Mouse (Mus musculus): ENCODE data around the gene Dnaja1.
A peak's percentile ranks its signal among the peaks of the same experiment; 100 is the strongest.

The Dnaja1 gene

DNA sequence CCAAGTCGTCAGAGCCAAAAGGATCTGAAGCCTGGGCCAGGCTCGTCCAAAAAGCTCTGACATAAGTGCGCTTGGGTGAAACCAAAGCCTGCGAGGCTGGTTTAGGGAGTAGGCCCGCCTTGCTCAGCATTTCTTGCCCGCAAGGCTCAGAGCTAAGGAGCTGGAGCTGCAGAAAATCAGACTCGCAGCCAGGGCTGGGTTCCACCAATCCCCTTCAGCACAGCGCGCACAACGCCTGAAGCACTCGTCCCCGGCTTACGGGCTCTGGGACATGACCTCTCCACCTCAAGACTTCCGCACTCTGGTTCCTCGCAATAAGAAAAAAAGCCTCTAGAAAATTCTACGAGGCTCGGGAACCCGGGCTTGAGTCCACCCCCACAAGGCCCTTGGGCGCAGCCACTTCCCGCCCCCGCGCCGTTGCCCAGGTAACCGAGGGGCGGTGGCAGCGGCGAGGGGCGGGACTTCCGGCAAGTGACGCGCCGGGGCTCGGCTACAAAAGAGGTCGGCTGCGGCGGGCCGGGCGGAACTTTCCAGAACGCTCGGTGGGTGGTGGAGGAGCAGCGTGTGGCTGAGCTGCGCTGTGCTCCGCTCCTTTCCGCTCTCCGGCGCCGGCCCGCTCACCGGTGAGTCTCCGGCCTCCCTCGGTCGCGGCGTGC lies at the start of gene Dnaja1:
Gene Dnaja1, plus strand, starts transcription at position 140 of the 656 bp plus-strand sequence.
- DNase-seq, result peak; percentile 99

DNA sequence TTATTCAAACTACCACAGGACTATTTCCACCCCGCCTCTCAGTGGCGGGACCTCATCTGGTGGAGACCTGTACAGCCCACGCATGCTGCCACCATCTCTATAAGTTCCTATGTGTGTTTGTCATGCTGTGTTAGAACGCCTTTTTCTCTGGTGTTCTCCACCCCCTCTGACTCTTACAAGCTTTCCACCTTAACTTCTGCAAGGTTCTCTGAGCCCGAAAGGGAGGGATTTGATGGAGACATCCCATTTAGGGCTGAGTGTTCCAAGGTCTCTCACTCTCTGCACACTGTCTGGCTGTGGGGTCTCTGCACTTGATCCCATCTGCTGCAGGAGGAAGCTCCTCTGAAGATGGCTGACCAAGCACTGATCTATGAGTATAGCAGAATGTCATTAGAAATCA lies 48.4 kb upstream of the Dnaja1 start:
- DNase-seq, result no peak

GRCm38 (mm10) chr4:40676338-40676737 lies 45.6 kb upstream of the Dnaja1 start:
- DNase-seq, result no peak

DNA sequence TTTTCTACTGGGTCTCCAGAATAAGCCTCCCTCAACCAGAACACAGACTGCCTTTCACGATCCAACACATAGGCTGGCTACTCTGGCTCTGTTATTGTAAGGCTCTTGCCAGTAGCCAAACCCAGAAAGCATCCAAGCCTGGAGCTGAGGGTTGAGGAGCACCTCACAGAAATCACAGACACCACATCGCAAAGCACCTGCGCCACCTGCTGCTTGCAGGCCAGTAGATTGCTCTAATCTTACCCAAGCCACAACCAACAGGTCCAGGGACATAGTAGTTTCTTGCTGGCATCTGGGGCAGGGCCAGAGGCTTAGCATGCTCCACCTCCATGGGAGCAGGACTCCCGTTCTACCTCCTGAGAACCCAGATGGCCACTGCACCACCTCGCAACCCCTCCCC lies 44.8 kb upstream of the Dnaja1 start:
- no peak for DNase-seq

DNA sequence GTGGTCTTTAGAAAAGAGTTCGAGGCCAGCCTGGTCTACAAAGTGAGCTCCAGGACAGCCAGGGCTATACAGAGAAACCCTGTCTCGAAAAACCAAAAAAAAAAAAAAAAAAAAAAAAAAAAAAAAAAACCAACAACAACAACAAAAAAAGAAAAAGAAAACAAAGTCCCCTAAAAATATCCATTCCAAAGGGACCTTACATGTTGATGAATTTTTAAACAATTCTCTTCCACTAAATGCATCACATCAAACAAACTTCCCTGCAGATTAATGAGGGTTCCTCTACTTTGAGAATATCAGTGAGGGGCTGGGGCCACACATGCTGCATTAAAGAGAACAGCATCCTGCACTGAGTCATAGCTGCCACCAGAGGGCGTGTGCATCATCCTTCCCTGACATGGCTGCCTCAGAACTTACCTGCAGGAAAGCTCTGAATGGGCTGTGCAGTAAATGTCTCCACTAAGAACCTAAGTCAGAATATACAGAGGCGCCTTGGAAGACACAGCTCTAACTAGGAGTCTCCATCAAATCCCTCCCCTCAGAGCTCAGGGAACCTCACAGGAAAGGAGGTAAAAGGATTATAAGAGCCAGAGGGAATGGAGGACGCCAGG lies 41.6 kb upstream of the Dnaja1 start:
- peak; percentile 57 for DNase-seq

- peak; percentile 39 for DNase-seq
These were observed 40.0 kb upstream of the Dnaja1 start for GRCm38 (mm10) chr4:40681908-40682307.

DNA sequence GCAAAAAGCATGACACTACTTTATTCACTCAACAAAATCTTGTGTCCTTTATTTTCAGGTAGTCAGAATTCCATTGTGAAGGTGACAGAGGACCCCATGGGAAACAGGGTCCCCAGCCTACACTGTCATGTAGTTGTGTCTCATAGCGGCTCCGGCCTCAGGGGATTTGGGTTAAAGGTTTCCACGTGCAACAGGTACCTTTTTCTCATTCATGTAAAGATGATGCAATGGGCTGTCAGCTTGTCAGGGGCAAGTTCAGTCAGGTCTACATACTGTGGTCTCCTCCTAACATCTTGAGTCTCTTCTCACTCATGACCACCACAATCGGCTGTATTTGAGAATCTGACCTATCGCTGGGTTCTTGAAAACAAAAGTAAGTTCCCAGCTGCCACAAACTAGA lies 39.6 kb upstream of the Dnaja1 start:
- DNase-seq, result no peak

DNA sequence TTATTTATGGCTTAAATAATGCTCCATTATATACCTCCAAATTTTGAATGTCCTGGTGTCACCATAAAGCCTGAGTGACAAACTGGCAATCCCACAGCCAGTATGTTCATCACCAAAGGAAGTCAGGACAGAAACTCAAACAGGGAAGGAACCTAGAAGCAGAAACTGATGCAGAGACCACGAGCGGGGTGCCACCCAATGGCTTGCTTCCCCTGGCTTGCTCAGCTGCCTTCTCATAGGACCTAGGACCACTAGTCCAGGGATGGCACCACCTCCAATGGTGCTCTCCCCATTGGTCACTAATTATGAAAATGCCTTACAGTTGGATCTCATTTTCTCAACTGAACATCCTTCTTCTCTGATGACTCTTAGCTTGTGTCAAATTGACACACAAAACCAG lies 38.6 kb upstream of the Dnaja1 start:
- DNase-seq, result no peak

GRCm38 (mm10) chr4:40691100-40691499 lies 30.9 kb upstream of the Dnaja1 start:
- no peak for DNase-seq

DNA sequence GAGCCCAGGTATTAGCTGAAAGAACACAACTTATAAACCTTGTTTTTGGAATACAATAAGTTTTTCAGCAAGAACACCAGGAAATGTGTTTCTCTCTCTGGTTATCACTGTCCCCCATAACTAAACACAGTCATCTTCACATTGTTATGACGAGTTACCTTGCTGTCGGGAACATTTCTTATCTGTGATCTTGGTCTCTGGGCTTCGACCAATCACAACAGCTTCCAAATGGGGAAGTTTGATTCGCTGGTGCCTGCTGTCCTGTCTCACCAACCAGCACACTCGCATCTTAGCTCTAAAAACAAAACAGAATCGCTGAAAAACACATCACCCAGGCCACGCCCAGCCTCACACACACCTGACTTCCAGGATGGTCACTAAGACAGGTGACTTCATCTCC lies 24.9 kb upstream of the Dnaja1 start:
- no peak for DNase-seq

GRCm38 (mm10) chr4:40700216-40700615 lies 21.7 kb upstream of the Dnaja1 start:
- no peak for DNase-seq

GRCm38 (mm10) chr4:40701796-40702195 lies 20.2 kb upstream of the Dnaja1 start:
- DNase-seq, result no peak

DNA sequence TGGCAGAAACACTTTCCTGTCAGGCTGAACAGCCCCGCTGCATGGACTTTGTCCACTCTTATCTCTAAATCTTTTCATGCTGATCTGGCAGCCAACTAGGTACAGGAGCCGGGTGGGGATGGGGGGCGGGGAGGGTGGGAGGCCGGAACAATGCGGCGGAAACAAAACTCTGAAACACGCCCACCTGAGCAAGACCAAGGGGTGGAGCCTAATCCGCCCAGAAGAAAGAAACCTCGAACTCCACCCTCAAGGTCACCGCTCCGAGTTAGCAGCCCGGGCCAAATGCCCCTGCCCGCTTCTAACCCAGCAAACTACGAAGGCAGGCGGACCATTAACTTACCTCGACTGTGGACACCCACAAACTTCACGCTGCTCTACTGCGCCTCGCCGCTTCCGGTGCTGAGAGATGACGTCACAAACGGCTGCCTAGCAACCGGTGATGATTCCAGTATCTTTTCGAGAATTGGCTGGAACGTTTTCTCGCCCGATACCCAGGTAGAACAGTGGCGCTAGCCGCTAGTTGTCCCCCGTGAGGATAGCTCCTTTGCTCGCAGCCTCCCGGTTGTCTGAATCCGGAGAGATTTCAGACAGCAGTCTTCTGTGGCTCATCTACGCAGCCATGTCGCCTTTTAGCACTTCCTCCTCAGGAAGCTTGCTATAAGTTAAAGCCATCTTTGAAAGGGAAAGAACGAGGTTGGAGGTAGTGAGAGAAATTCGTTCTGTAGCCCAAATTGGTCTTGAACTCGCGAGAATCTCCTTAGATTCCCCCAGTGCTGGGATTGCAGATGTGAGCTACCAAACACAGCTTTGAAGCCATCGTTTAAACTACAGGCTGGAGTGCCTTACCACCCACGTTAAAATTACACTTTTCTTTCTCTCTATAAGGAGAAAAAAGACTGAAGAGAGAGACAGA lies 18.9 kb upstream of the Dnaja1 start, which contains the start of gene Aptx:
Gene Aptx, minus strand, starts transcription at position 398 of the 913 bp plus-strand sequence.
- peak; percentile 96 for DNase-seq

- DNase-seq, result peak; percentile 23
These were observed 18.2 kb upstream of the Dnaja1 start for GRCm38 (mm10) chr4:40703710-40704275.

DNA sequence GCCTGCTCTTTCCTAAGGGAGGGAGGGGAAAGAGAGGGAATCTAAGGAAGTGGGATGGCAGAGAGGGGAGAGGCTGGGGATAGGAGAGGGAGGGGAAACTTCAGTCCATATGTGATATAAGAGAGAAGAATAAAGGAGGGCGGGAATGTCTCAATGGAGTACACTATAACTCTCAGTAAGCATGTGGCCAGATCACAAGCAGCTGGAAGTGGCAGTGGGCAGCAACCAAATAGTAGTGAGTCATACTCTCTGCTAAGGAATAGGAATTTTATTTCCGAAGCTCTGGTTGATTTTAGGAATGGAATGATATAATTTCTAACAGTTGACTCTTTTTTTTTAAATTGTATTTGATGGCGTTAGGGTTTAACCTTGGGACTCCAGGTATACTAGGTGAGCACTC lies 4.8 kb upstream of the Dnaja1 start:
- no peak for DNase-seq

DNA sequence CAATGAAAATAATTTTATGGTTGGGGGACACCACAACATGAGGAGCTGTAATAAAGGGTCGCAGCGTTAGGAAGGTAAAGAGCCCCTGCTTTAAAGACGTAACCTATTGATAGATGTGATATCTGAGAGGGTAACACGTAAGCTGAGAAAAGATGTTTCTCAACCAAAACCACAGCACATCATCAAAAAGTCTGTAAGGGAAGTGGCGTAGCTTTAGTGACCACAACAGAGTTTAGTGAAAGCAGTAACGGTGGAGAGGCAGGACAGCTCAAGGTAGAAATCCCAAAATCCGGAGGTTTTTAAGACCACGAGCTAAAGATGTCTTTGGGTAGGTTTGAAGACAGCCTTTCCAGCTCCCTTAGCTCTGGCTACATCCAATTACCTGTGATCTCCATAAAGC lies 1.0 kb upstream of the Dnaja1 start:
- DNase-seq, result peak; percentile 37

DNA sequence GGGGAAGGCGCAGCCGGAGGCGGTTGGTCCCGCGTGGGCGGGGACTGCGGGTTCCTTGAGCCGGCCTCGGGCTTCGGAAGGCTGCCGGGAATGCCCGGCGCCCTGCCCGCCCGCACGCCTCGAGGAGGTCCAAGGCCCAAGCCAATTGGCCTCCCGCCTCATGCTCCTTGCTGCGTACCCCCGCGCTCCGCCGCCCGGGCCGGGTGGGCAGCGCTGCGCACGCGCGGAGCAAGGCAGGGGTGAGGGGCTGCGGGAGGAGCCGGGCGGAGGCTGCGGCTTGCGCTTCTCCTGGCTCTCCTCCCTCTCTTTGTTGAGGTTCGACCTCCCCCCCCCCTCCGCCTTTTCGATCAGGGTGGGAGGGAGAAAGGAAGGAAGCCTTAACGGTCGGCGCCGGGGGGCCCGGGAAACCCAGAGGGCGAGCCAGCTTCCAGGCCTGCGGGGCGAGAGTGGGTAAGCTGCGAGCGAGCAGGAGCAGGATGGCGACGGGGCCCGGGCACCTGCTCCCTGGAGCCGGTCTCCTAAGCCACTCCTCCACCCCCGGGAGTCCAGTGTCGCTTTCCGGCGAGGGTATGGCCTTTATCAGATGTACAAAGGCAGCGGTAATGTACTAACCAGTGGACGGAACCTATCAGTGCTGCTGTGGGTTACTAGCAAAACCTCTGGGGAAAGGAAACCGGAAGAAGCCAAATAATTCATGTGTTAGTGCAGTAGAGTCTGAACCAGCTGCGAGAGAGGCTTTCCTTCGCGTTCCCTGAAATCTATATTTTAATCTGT lies 924 bp downstream of the Dnaja1 start:
- DNase-seq, result peak; percentile 87

DNA sequence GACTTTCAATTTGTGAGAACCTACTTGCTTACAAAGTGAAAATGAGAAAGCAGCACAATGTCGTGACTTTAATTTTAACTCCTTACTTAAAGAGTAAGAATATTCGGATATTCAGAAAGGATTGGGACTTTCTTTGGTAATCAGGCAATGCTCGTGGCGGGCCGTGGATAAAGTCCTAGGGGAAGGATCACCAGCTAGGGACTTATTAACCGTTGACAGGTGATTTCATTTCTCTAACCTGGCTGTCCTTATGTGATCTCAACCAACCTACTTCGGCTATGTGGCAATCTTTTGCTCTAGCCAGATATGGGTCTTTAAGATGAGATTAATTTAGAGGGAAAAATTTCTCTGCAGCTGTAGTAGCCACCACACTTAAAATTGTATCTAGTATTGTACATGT lies 3.2 kb downstream of the Dnaja1 start:
- no peak for DNase-seq

GRCm38 (mm10) chr4:40725554-40725953 lies 3.6 kb downstream of the Dnaja1 start:
- no peak for DNase-seq

GRCm38 (mm10) chr4:40727247-40727646 lies 5.3 kb downstream of the Dnaja1 start:
- peak; percentile 13 for DNase-seq

DNA sequence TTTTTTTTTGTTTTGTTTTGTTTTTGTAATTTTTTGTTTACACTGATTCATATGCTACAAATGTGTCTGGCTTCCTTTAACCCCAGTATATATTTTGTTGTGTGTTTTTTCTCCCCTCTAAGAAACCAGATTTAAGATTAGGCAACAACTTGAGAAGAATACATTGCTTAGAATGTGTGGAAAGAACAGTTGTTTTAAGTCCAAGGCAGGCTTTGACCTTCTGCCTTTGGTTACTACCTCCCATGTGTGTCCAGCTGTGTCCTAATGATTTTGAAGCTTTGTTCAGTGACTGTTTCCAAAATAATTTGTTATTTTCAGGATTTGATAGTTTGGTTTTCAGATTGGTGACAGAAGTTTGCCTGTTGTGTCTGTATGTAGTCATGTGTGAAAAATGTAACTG lies 9.3 kb downstream of the Dnaja1 start:
- no peak for DNase-seq

DNA sequence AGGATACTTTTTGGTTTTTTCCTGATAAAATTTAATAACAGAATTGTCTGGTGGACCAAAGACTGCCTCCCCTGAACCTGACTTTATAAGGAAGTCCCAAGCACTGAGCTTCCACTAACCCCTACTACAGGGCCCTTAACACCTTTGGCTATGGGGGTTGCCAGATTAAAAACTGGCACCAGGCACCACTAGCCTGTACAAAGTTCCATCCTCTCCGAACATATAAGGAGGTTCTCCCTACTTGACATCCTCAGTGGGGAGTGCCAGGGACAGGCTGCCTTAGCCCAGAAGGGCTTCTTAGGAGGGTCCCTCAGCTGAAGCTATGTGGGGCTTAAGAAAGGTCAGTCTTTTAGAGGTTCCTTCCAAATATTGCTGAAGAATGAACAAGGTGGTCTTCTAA lies 13.4 kb downstream of the Dnaja1 start:
- DNase-seq, result no peak

Data from thymus, postnatal 14 days (tissue).